Mouse (Mus musculus) G1E-ER4 (cell line): ENCODE results near the gene Serinc2. TPM values are rescaled to one million over a fixed set of nuclear protein-coding genes. Genes with fewer than 3 reads are reported as not detected.

ENCODE experiments used
- GATA1 ChIP-seq: IDR thresholded peaks from one replicate; pipeline ENCODE4 v1.8.0; 2012; ENCODE audit warnings: low read length, inconsistent platforms
- polyA plus RNA-seq: library from polyadenylated mRNA; stranded (reverse); fragments of >175 nt; gene quantifications from 2 replicates; pipeline ENCODE4 v1.2.3, GENCODE M21; 2012

Gene Serinc2
- polyA plus RNA-seq, 1 experiment, result 0.09 TPM

- no peak for TF ChIP-seq GATA1
Observed at GRCm38 (mm10) chr4:130248636-130249035, 30.4 kb downstream of the Serinc2 start.

- TF ChIP-seq GATA1, result no peak
Observed at GRCm38 (mm10) chr4:130246132-130246531, 32.9 kb downstream of the Serinc2 start.

DNA sequence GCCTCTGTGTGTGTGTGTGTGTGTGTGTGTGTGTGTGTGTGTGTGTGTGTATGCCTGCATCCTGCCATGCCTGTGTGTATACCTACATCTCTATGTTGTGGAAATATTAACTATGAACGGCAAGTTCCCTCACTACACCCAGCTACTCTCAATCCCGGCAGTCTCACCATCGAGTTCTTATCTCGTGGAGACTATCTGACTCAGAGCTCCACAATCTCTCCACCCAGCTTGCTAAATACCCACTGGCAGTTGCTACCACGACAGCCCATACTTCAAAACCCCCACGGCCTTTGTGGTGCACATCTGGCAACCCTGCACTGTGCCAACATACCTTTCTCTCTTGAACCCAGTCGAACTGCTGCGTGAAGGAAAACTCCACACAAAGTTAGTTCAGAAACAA is 34.3 kb downstream of the Serinc2 start:
- no peak for TF ChIP-seq GATA1

- TF ChIP-seq GATA1, result no peak
Observed at GRCm38 (mm10) chr4:130242956-130243355, 36.0 kb downstream of the Serinc2 start.

- TF ChIP-seq GATA1, result no peak
Observed at GRCm38 (mm10) chr4:130240695-130241094, 38.3 kb downstream of the Serinc2 start.

DNA sequence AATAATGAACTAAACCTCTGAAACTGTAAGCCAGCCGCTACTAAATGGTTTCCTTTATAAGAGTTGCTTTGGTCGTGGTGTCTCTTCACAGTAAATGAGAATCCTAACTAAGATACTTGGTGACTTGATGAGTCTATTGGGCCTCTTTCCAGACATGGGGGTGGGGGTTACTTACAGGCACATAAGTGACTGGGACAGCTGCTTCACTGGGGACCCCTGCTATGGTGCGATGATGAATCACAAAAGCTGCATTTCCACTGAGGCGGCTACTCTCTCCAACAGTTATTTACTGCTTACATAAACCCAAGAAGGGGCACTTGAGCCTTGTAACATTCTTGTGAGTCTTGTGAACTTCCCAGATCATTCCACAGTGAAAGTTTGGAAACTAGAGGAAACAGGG is 41.4 kb downstream of the Serinc2 start:
- TF ChIP-seq GATA1, result no peak

DNA sequence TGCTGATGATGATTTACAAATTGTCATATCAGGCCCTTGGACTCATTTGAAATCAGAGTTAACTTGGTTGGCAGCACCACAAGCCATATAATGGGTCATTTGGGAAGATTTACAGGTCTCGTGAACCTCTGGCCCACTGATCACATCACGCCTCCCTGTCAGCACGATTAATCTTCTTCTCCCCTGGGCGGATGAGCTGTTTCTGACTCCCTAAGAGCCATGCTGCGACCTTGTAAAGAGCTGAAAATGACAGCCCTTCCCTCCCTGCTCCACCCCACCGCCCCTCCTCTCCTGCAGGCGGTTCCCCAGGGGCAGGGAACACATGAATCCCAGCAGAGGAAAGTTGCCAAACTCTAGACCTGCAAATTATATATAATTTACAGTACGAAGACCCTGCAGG is 42.6 kb downstream of the Serinc2 start:
- no peak for TF ChIP-seq GATA1

- no peak for TF ChIP-seq GATA1
Observed at GRCm38 (mm10) chr4:130224071-130224470, 54.9 kb downstream of the Serinc2 start.

GRCm38 (mm10) chr4:130222179-130222578 is 56.8 kb downstream of the Serinc2 start, which contains the start of gene Gm853:
Gm853 (minus strand) TSS chr4:130222401.
- TF ChIP-seq GATA1, result no peak

GRCm38 (mm10) chr4:130220176-130220575 is 58.8 kb downstream of the Serinc2 start:
- TF ChIP-seq GATA1, result no peak

DNA sequence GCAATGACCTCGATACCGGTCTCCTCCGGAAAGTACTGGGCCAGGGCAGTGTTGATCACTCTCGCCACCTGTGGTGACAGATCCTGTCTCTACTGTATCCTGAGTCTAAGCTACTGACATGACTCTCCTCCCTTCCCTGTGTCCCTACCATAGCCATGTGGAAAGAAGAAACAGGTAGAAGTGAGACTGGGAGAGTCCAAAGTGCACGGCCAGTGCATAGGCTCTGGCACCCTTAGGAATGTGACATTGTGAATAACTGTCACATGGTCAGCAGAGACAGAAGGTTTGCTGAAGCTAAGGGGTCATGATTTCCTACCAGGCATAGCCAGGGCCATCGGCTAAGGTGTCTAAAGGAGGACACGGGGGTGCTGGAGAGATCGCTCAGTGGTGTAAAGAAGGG is 63.6 kb downstream of the Serinc2 start:
- TF ChIP-seq GATA1, result no peak

DNA sequence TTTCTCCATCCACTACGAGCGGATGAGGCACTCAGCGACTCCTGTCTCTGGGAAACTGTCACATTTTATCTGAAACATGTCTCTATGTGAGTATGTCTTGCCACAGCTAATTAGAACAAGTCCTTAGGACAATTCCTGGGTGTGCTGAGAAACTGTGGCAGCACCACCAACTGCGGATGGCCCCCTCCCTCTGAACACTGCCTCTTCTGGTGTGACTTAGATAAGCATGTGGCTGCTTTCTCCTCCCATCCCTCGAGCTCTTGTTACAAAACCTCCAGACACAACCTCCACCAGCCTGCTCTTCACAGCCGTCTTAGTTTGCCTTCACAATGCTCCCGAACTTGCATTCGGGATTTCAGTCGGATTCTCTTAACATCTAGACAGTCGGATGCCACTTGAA is 65.1 kb downstream of the Serinc2 start:
- no peak for TF ChIP-seq GATA1

DNA sequence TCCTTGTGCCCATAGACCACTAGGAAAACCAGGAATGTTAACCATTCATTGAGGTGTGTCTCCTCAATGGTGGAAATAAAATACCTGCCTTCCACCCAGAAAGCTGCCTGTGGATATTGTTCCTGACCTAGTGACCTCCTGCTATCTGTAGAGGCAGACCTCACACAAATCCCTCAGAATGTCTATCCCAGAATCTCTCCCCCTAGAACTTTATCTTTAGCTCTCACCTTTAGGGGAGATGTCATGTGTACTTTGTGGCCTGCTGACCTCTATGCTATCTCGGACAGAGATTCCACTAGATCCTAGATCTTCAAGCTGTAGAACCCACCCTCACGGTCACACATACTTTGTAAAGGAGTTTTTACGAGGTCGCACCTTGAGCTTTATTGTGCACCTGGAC is 65.8 kb downstream of the Serinc2 start:
- no peak for TF ChIP-seq GATA1

DNA sequence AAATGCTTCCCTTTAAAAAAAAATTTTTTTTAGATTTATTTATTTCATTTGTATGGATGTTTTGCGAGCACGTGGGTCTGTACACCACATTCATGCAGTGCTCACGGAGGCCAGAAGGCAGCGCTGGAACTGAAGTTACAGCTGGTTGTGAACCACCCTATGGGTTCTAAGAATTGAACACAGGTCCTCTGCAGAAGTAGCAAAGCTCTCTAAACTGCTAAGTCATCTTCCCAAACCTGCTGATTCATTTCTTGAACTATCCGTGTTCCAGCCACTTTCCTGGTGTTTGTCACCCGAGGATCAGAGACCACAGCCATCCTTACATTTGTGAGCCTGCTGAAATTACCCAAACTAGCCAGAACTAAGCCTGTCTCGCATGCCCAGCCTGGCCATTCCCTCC is 66.6 kb downstream of the Serinc2 start:
- no peak for TF ChIP-seq GATA1

GRCm38 (mm10) chr4:130211870-130212269 is 67.1 kb downstream of the Serinc2 start:
- peak; percentile 29 for TF ChIP-seq GATA1

Other genes with a start within 250 kb of the Serinc2 start
- not detected in 2 replicates for gene Col16a1, start 231.4 kb downstream of the Serinc2 start, polyA plus RNA-seq
- 28.1 and 34.7 TPM in 2 replicates for gene Pef1, start 176.6 kb downstream of the Serinc2 start, polyA plus RNA-seq
- gene Hcrtr1, start 139.8 kb downstream of the Serinc2 start, polyA plus RNA-seq, result not detected in 2 replicates
- not detected in 2 replicates for gene Tinagl1, start 104.1 kb downstream of the Serinc2 start, polyA plus RNA-seq
- gene Gm853, start 56.8 kb downstream of the Serinc2 start, polyA plus RNA-seq, result 0.19 and 0.22 TPM in 2 replicates
- gene Fabp3, start 29.4 kb upstream of the Serinc2 start, polyA plus RNA-seq, result not detected in 2 replicates
- 0.14 TPM in 1 of 2 replicates, not detected in the other for gene Gm10570, start 29.5 kb upstream of the Serinc2 start, polyA plus RNA-seq
- 23.1 and 52.8 TPM in 2 replicates for gene Zcchc17, start 80.7 kb upstream of the Serinc2 start, polyA plus RNA-seq
- 98.2 and 112 TPM in 2 replicates for gene Snrnp40, start 80.9 kb upstream of the Serinc2 start, polyA plus RNA-seq